Mouse (Mus musculus): ENCODE data around the gene Oit1.

Gene Oit1

GRCm38 (mm10) chr14:8300281-8300680, 78.3 kb downstream of the Oit1 start:
- no peak for DNase-seq (ENCODE audit: low spot score)
